Mouse (Mus musculus): ENCODE measurements at regions not wholly inside any gene's neighbourhood (a gene's known extent, or its start where the extent isn't known, plus 50 kb on each side); places are given as distances from the start of the nearest gene placed in this dataset.

- Histone ChIP-seq H3K9me3 (ENCODE audit: control insufficient read depth, low read length) (no peaks in the 10 kb centered on the region), H3K4me1 (ENCODE audit: control insufficient read depth, insufficient read depth, low read depth, low read length) (no peaks in the 10 kb centered on the region), H3K27me3 (replicated peaks; ENCODE audit: control insufficient read depth, insufficient read depth, low read length) (no peaks in the 10 kb centered on the region), H3K36me3 (ENCODE audit: control insufficient read depth, insufficient read depth, low read length) (no peaks in the 10 kb centered on the region), H3K4me3 (ENCODE audit: low read length) (no peak overlapping the region), H3K9ac (ENCODE audit: low read depth, low read length) (no peak overlapping the region), H3K27ac (ENCODE audit: low read depth, low read length) (peak overlapping the region; percentile 10; the same call in 1 of the 2 replicates), H3K4me2 (ENCODE audit: low read length) (no peak overlapping the region)
- WGBS: 75% methylated on average over 7 of the region's 7 CpGs
- ATAC-seq: peak; percentile 52; the same call in 1 of the 2 replicates
These were observed 329.4 kb downstream of the Gm11361 start for GRCm38 (mm10) chr13:28586693-28587092.

GRCm38 (mm10) chr13:28586140-28586539 is 328.8 kb downstream of the Gm11361 start:
- ATAC-seq: 0 out of 2 replicates have a peak, but pooled peaks have one; percentile 14
- H3K9me3 ChIP-seq (ENCODE audit: control insufficient read depth, low read length): no peaks in the 10 kb centered on the region
- H3K36me3 ChIP-seq (ENCODE audit: control insufficient read depth, insufficient read depth, low read length): no peaks in the 10 kb centered on the region
- H3K27ac ChIP-seq (ENCODE audit: low read depth, low read length): no peak overlapping the region
- 69% methylated on average over 2 of the region's 2 CpGs for WGBS
- H3K27me3 ChIP-seq (replicated peaks; ENCODE audit: control insufficient read depth, insufficient read depth, low read length): no peaks in the 10 kb centered on the region
- H3K4me3 ChIP-seq (ENCODE audit: low read length): no peak overlapping the region
- no peak overlapping the region for H3K4me2 ChIP-seq (ENCODE audit: low read length)
- H3K4me1 ChIP-seq (ENCODE audit: control insufficient read depth, insufficient read depth, low read depth, low read length): no peaks in the 10 kb centered on the region
- H3K9ac ChIP-seq (ENCODE audit: low read depth, low read length): no peak overlapping the region

- Histone ChIP-seq H3K4me2 (ENCODE audit: low read length) (no peak overlapping the region), H3K9ac (ENCODE audit: low read depth, low read length) (no peak overlapping the region), H3K9me3 (ENCODE audit: control insufficient read depth, low read length) (no peaks in the 10 kb centered on the region), H3K4me1 (ENCODE audit: control insufficient read depth, insufficient read depth, low read depth, low read length) (no peaks in the 10 kb centered on the region), H3K27me3 (replicated peaks; ENCODE audit: control insufficient read depth, insufficient read depth, low read length) (no peaks in the 10 kb centered on the region), H3K27ac (ENCODE audit: low read depth, low read length) (no peak overlapping the region), H3K4me3 (ENCODE audit: low read length) (no peak overlapping the region), H3K36me3 (ENCODE audit: control insufficient read depth, insufficient read depth, low read length) (no peaks in the 10 kb centered on the region)
- WGBS: 70% methylated on average over 5 of the region's 5 CpGs
- ATAC-seq: no peak
These were observed 326.3 kb downstream of the Gm11361 start for GRCm38 (mm10) chr13:28583617-28584016.

GRCm38 (mm10) chr13:28575202-28575851 is 318.0 kb downstream of the Gm11361 start:
- Histone ChIP-seq H3K27ac (ENCODE audit: low read depth, low read length) (no peak overlapping the region), H3K9me3 (ENCODE audit: control insufficient read depth, low read length) (no peaks in the 10 kb centered on the region), H3K9ac (ENCODE audit: low read depth, low read length) (no peak overlapping the region), H3K4me3 (ENCODE audit: low read length) (no peak overlapping the region), H3K4me1 (ENCODE audit: control insufficient read depth, insufficient read depth, low read depth, low read length) (no peaks in the 10 kb centered on the region), H3K36me3 (ENCODE audit: control insufficient read depth, insufficient read depth, low read length) (no peaks in the 10 kb centered on the region), H3K4me2 (ENCODE audit: low read length) (no peak overlapping the region), H3K27me3 (replicated peaks; ENCODE audit: control insufficient read depth, insufficient read depth, low read length) (no peaks in the 10 kb centered on the region)
- ATAC-seq: no peak
- 63% methylated on average over 9 of the region's 9 CpGs for WGBS

- Histone ChIP-seq H3K4me1 (ENCODE audit: control insufficient read depth, insufficient read depth, low read depth, low read length) (no peaks in the 10 kb centered on the region), H3K4me2 (ENCODE audit: low read length) (no peak overlapping the region), H3K9ac (ENCODE audit: low read depth, low read length) (no peak overlapping the region), H3K27ac (ENCODE audit: low read depth, low read length) (no peak overlapping the region), H3K27me3 (replicated peaks; ENCODE audit: control insufficient read depth, insufficient read depth, low read length) (no peaks in the 10 kb centered on the region), H3K36me3 (ENCODE audit: control insufficient read depth, insufficient read depth, low read length) (no peaks in the 10 kb centered on the region), H3K4me3 (ENCODE audit: low read length) (no peak overlapping the region), H3K9me3 (ENCODE audit: control insufficient read depth, low read length) (no peaks in the 10 kb centered on the region)
- WGBS: 96% methylated on average over 1 of the region's 1 CpGs
- no peak for ATAC-seq
These were observed 316.0 kb downstream of the Gm11361 start for GRCm38 (mm10) chr13:28573364-28573763.

GRCm38 (mm10) chr13:28572448-28572847 is 315.1 kb downstream of the Gm11361 start:
- H3K9me3 ChIP-seq (ENCODE audit: control insufficient read depth, low read length): no peaks in the 10 kb centered on the region
- WGBS: 88% methylated on average over 1 of the region's 1 CpGs

GRCm38 (mm10) chr13:28571716-28572115 is 314.4 kb downstream of the Gm11361 start:
- Histone ChIP-seq H3K4me2 (ENCODE audit: low read length) (no peak overlapping the region), H3K9ac (ENCODE audit: low read depth, low read length) (no peak overlapping the region), H3K27me3 (replicated peaks; ENCODE audit: control insufficient read depth, insufficient read depth, low read length) (no peaks in the 10 kb centered on the region), H3K4me1 (ENCODE audit: control insufficient read depth, insufficient read depth, low read depth, low read length) (no peaks in the 10 kb centered on the region), H3K36me3 (ENCODE audit: control insufficient read depth, insufficient read depth, low read length) (no peaks in the 10 kb centered on the region), H3K4me3 (ENCODE audit: low read length) (no peak overlapping the region), H3K27ac (ENCODE audit: low read depth, low read length) (no peak overlapping the region), H3K9me3 (ENCODE audit: control insufficient read depth, low read length) (no peaks in the 10 kb centered on the region)
- 84% methylated on average over 5 of the region's 5 CpGs for WGBS
- no peak for ATAC-seq

More at GRCm38 (mm10) chr13:28572448-28572847, 315.1 kb downstream of the Gm11361 start:
- H3K27me3 ChIP-seq (replicated peaks; ENCODE audit: control insufficient read depth, insufficient read depth, low read length): no peaks in the 10 kb centered on the region
- no peak overlapping the region for H3K27ac ChIP-seq (ENCODE audit: low read depth, low read length)
- no peak overlapping the region for H3K4me2 ChIP-seq (ENCODE audit: low read length)
- no peak overlapping the region for H3K9ac ChIP-seq (ENCODE audit: low read depth, low read length)
- no peaks in the 10 kb centered on the region for H3K36me3 ChIP-seq (ENCODE audit: control insufficient read depth, insufficient read depth, low read length)
- no peak overlapping the region for H3K4me3 ChIP-seq (ENCODE audit: low read length)
- no peaks in the 10 kb centered on the region for H3K4me1 ChIP-seq (ENCODE audit: control insufficient read depth, insufficient read depth, low read depth, low read length)
- no peak for ATAC-seq

GRCm38 (mm10) chr13:28563585-28563984 is 306.3 kb downstream of the Gm11361 start:
- no peaks in the 10 kb centered on the region for H3K4me1 ChIP-seq (ENCODE audit: control insufficient read depth, insufficient read depth, low read depth, low read length)
- no peak overlapping the region for H3K27ac ChIP-seq (ENCODE audit: low read depth, low read length)
- H3K27me3 ChIP-seq (replicated peaks; ENCODE audit: control insufficient read depth, insufficient read depth, low read length): no peaks in the 10 kb centered on the region
- H3K4me3 ChIP-seq (ENCODE audit: low read length): no peak overlapping the region
- ATAC-seq: no peak
- H3K36me3 ChIP-seq (ENCODE audit: control insufficient read depth, insufficient read depth, low read length): no peaks in the 10 kb centered on the region
- no peaks in the 10 kb centered on the region for H3K9me3 ChIP-seq (ENCODE audit: control insufficient read depth, low read length)
- H3K4me2 ChIP-seq (ENCODE audit: low read length): no peak overlapping the region
- H3K9ac ChIP-seq (ENCODE audit: low read depth, low read length): no peak overlapping the region
- 89% methylated on average over 2 of the region's 2 CpGs for WGBS

GRCm38 (mm10) chr13:28560081-28560480 is 302.8 kb downstream of the Gm11361 start:
- 69% methylated on average over 2 of the region's 2 CpGs for WGBS
- H3K4me3 ChIP-seq (ENCODE audit: low read length): no peak overlapping the region
- no peaks in the 10 kb centered on the region for H3K9me3 ChIP-seq (ENCODE audit: control insufficient read depth, low read length)
- H3K9ac ChIP-seq (ENCODE audit: low read depth, low read length): no peak overlapping the region
- H3K4me2 ChIP-seq (ENCODE audit: low read length): no peak overlapping the region
- no peaks in the 10 kb centered on the region for H3K36me3 ChIP-seq (ENCODE audit: control insufficient read depth, insufficient read depth, low read length)
- H3K27me3 ChIP-seq (replicated peaks; ENCODE audit: control insufficient read depth, insufficient read depth, low read length): no peaks in the 10 kb centered on the region
- no peak overlapping the region for H3K27ac ChIP-seq (ENCODE audit: low read depth, low read length)
- H3K4me1 ChIP-seq (ENCODE audit: control insufficient read depth, insufficient read depth, low read depth, low read length): no peaks in the 10 kb centered on the region
- ATAC-seq: no peak
